Mouse (Mus musculus) c-Kit-negative CD71-positive TER-119-positive erythroid progenitor cells, embryonic 14.5 days (primary cell): Measurements from ENCODE around the gene Phxr2.

Experiments used
- DNase-seq: peaks from one replicate; pipeline ENCODE4 v3.0.0-alpha.2; 2013; ENCODE audit warnings: low read depth, low spot score

The Phxr2 gene

DNA sequence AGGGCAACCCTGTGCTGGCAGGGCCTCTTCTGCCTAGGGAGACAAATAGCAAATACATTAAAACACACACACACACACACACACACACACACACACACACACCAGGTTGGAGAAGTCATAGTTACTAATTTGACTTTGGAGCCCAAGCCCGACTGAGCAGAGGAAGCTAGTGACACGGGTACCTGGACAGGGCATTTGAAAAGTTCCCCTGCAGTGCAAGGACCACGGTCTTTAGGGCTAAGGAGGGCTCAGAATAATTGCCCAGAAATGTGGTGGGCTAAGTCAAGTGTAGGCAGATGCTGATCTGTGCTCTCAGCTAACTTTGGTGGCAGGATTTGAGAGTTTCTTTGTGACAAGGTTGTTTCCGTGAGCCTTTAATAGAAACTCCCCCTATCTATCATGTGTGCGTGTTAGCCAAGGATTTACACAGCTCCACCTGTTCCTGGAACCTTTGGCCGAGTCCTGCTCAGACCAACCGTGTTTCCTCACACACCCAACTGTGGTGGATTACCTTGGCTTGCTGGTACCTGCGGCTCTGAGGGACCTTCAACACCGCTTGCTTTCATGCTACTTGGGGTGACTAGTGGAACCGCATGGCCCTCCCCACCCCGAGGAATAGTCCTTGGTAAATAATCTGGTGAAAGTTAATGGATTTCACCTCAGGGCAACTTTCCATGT, 6.6 kb upstream of the Phxr2 start:
- no peak for DNase-seq

DNA sequence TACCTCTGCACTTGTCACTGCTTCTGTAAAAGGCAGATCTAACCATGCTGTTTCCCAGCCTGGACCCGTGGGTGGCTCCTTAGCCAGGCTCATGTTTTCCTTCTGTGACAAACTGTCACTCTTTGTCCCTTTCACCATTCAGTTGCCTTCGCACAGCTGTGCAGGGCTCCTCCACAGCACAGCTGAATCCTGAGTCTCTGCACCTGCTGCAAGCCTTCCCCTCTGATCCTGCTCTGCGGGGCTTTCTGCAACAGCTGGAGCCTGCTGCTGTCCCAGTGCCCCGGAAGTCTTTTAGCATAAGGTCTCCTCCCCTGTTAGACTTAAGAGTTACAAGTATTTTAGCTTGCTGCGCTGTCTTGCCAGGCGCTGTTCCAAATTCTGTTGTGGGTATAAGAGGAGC, 6.1 kb upstream of the Phxr2 start:
- no peak for DNase-seq

DNA sequence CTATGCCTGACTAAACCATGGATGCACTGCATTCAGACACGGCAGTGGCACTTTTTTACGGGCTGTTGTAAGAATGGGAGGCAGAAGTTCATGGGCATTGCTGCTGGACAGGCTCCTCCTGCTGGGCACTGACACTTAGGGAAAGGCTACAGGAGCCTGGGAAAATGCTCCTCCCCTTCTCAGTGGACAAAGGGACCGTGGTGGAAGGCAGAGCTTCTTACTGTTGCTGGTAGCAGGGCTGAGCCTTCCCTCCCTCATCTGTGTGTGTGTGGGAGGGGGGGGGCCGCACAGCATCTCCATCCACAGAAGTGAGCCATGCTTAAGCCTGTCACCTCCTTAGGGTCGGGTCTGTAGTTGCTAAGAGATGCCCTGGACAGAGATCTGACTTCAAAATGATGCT, 5.2 kb upstream of the Phxr2 start:
- DNase-seq: no peak

DNA sequence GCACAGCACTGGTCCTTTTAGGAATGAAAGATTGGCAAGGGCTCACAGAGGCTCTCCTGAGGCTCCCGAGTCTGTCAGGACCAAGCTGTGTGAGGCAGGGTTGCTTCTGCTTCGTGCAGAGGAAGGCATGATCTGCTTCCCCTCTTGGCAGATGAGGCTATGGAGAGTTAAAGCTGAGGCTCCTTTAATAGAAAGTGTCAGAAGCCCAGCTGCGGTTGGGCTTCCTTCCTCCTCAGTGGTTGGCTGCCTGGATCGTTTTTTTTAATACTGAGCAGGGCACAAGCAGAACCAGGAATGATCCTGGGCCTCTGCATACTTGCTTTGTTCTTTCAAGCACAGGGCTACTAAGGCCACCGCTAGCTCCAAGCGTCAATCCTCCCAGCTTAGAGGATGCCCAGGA, 4.5 kb upstream of the Phxr2 start:
- DNase-seq: no peak

DNA sequence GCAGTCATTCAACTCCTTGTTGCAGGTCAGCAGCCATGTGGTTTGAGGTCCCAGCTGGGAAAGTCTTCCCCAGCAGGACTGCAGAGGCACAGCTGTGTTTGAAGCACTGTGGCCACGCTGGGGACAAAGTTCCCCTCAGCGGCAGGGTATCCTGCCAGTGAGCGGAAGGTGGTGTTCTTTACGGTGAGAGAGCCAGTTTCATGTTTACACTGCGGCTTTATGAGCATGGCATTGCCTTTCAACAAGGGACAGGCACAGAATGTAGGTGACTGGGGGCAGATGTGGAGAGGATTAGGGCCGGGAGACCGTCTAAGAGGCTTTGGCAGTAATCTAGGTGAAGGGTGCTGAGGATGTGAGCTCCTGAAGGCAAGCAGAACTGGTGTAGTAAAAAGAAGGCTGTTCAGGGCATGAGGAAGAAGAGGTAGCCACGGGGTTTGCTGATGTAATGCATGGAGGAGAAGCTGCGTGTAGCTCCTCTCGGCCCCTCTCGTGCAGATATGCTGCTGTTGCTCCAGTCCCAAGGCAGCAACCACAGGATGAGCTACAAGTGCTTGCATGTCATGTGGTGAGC, 1.7 kb upstream of the Phxr2 start:
- DNase-seq: no peak

DNA sequence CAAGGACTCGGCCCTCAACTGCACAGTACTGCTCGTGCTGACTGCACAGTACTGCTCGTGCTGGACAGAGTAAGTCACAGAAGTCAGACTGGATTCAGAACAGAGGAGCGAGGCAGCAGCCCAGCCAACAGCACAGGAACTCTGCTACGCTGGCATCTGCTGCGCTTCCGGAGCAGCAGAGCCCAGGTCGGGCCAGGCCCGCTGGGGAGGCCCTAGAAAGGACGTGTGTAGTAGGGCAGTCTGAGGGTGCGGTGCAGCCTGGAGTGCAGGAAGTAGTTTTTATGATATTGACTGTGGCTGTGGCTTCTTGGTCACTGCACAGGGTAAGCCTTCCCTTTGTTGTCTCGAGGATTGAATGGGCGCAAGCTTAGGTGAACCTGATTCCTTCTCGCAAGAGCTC, 829 bp upstream of the Phxr2 start:
- no peak for DNase-seq

DNA sequence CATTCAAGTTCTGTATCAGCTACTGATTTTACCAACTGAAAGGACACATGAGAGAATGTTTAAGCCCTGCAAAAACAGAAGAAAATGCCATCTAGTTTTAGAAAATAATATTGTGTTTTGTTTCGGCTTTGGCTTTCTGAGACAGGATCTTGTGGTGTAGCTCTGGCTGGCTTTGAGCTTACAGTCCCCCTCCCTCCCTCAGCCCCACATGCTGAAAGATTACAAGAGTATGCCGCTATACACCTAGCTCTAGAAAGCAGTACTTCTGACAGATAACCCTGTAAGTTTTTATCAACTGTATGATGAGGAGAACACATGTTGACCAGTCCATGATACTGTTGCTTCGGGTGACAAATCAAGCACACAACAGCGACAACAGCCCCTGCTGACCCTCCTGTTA, 6.7 kb downstream of the Phxr2 start:
- DNase-seq: no peak

DNA sequence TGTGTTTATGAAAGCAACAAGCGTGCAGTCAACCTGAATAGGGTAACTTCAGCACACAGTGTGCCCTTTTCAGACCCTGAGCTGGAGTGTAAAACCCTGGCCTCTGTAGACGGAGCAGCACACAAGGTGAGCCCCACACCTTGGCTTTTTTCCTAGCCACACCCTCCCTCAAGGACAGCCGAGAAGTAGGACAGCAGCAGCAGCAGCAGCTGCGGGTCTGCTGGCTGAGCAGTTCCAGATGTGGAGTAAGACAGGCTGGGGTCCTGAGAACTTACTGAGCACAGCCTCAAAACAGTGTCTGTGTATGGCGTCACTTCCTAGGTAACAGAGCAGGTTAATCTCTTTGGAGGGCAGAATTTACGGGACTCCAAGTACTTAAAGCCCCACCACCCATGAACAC, 7.4 kb downstream of the Phxr2 start:
- no peak for DNase-seq

DNA sequence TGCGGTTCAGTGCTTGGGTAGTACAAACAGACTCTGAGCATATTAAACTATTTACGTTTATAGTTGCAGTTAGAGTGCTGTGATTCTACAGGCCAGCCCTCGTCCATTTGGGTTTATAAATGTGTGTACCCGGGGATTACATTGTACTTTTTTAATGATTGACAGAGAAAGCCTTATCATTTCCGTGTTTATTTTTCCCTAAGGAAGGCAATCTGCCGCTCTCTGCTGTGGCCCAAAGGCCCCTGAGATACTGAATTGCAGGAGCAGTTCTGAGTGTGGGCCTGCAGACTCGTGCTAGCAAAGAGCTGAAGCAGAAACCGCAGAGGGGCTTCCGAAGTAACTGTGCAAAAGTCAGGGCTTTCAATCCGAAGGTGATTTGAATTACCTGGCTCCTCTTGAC, 8.2 kb downstream of the Phxr2 start:
- DNase-seq: no peak

DNA sequence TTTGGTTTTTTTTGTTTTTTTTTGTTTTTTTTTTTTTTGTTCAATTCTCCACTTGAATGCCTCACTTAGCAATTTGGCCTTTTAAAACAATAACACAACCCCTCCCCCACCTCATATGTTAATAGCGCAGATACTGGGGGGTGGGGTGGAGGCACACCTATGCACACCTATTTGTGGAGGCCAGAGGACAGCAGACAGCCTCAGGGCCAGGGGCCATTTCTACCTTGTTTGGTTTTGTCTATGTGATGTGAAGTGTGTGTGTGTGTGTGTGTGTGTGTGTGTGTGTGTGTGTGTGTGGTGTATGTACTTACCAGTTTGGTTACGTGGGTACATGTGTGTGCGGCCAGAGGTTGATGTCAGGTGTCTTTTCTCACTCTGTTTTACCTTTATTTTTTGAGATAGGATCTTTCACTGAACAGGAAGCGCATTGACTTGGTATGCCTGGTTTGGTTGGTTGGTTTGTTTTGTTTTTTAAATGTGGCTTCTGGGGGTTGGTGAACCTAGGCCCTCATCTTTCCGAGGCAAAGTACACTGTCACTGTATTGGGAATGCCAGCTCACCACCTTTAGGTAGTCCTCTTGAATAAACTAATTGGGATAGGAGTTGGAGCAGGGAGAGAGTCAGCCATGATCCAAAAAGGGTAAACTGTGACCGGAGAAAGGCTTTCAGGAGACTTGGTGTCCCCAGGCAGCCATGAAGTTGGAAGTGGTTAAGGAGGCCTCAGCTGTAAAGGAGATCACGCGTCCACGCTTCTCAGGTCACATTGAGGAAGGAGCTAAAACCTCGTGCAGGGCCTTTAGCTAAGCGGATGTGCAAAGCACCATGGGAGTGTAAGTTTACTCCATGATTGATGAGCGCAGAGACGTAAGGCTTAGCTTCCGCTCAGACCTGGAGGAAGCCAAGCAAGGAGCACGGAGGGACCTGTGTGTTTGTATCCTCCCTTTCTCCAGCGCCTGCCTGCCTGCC, 9.2 kb downstream of the Phxr2 start:
- no peak for DNase-seq

DNA sequence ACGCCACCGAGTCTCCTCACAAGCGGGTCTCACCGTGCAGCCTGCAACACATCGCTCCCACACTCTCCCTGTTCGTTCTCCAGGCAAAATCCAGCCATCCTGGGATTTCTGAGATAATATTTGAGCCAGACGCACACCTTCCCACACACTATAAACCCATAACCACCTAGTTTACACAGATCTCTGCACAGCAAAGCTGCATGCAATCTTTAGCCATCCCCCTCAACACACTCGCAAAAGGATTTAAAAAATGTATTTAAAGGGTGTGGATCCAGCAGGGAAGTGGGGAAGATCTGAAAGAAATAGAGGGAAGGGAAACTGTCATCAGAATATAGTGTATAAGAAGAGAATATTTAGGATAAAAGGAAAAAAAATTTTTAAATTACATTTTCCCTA, 9.9 kb downstream of the Phxr2 start:
- no peak for DNase-seq

DNA sequence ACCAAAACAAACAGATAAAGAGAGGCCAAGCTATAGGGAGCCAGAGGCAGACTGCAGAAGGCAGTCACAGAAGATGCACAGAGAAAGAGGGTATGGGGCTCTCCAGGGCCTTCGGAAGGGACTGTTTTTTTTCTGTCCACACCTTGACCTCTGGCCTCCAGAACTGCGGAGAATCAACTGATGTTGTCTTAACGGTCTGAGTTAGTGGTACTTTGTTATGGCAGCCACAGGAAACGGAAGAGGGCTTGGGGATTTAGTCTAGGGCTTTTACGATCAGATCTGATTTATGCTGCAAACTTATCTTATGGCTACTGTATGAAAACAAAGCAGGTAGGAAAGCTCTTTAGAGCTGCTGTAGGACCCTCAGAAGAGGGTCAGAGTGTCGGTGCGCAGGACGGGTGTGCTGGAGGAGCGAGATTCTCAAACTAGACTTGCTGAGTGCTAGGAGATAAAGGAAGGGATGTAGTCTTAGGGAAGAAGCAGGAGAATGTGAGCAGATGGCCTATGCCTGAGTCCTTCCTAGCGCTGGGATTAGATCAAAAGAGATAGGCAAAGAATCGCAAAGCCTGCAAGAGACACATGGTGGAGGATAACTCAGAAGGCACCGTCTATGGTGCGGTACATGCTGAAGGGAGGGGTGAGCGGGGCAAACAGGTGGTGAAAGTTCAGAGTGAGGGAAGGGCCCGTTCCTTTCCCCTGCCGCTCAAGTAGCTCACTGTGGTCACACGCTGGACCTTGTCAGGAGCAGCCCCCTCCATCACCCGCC, 10.5 kb downstream of the Phxr2 start:
- no peak for DNase-seq

DNA sequence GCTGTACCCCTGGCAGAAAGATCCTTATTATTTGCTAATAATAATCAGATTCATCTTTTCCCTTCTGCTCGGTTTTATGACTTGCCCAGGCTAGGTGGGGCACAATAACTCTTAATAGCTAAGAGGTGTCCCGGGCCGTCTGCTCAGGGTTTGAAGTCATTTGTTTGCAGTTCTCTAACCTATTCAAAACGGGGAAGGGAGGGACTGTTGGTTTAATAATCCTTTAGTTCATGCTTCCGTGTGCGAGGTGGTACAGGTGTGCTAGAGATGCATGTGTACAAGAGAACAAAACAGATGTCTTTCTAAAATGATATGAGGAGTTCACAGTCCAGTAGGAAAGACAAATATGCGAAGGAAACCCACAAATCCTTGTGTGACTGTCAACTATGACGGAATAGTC, 11.8 kb downstream of the Phxr2 start:
- DNase-seq: no peak

DNA sequence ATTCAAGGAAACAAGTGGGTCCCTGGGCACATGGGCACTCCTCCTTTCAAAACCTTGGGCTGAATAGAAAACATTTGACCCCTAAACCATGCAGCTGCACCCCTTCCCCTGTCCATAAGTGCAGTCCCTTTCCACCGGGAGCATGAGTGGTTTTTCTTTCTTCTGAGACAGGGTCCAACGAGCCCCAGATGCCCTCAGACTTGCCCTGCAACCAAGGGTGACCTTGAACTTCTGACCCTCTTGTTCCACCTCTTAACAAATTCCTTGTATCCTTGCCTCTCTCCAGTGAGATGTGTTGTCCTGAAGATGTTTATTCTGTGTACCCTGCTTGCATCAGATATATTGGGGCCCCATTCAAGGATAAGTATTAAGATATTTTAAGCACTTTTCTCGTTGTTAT, 12.6 kb downstream of the Phxr2 start:
- DNase-seq: no peak

DNA sequence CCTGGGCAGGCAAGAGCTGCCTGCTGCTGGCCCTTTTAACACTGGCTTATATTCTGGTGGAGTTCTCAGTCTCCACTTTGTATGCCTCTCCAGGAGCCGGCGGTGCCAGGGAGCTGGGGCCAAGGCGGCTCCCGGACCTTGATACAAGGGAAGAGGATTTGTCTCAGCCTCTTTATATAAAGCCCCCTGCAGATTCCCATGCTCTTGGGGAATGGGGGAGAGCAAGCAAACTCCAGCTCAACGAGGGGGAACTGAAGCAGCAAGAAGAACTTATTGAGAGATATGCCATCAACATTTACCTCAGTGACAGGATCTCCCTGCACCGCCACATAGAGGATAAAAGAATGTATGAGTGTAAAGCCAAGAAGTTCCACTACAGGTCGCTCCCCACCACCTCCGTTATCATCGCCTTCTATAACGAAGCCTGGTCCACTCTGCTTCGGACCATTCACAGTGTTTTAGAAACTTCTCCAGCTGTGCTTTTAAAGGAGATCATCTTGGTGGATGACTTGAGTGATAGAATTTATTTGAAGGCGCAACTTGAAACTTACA, 17.6 kb downstream of the Phxr2 start:
- DNase-seq: no peak

DNA sequence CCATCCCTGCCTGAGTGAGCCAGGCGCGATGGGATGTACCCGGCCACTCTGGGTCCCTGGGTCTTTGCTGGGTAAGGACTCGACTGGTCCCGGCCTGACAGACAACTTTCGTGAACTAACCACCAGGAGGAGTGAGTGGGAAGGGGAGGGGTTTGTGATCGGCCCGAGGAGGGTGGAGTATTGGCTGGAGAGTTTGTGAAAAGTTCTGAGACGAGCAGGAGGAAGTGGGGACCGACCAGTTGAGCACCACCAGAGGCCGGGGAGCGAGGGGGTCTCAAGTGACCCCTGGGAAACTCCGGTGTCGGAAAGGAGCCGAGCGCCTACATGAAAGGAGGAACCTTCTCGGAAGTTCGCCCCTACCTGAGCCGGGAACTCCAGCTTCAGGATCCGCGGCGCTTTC, 18.2 kb downstream of the Phxr2 start, which contains the start of gene Galnt4:
Gene Galnt4, plus strand, starts transcription at position 196 of the 400 bp plus-strand sequence.
- DNase-seq: peak; percentile 66

DNA sequence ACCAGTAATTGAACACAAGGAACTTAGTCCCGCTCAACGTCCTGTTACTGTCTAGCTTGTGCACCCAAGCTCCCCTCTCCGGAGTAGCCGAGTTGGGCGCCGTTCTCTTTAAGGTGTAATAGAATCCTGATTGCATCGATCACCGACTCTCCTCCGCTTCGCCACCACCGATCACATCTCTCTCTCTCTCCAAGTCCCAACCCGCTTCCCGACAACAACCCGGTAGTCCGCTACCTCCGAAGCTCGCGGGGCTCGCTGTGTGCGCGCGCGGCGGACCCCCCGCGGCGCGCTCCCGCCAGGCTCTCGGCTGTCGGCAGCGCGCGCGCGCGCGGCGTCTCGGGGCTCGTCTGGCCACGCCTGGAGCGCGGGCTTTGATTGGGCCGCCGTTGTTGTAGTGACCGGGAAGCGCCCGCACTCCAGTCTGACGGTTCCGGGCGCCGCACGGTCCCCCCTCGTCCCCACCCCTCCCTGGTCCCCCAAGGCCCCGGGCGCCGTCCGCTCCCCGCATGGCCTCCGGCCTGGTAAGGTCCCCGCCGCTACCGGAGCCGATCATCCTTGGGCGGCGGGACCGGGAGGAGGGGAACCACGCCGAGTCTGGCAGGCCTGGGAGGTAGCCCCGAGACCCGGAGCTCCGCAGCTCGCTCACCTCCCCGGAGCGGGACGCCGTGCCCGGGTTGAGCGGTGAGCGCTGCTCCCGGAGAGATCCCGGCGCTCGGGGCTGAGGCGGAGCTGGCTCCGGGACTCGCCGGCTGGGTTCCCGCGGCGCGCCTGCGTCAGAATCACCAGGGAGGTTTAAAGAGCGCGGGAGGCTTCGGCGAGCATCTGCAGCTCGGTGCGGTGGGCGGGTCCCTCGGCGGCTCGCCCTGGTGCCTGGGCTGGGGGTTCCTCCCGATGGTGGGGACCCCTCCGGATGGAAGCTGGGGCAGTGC, 19.2 kb downstream of the Phxr2 start, which contains the start of gene Poc1b:
Gene Poc1b, plus strand, starts transcription at position 334 of the 929 bp plus-strand sequence.
- peak; percentile 68 for DNase-seq

DNA sequence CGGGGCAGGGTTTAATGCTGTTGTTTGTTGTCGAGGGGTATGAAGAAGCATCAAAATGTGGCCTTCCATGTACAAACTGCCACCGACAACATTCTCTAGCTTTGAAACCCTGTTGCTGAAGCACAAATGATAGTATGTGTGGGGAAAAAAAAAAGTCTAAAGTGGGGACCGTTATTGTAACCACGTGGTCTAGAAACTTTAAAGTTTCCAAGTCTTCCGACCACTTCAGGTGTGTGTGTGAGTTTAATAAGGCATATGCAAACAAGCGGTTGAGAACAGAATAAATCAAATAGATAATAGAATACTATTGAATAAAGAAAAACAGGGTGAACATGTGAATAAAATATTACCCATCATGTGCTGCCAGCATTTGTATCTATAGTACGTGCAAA, 19.8 kb downstream of the Phxr2 start:
- DNase-seq: no peak

DNA sequence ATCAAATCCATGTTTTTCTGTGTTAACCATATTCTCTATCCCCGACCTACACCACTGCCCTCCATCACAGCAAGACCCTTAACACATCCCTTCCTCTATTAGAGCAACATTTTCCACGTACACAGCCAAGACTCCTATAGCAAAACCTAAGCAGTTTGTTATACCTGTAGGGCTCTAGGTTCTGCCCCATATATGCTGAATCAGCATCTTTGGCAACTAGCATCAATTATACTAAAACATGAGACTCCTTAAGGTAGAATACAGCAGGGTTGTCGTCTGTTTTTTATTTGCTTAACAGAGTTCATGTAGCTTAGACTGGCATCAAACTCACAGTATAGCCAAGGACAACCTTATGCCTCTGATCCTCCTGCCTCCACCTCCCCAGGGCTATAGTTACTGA, 20.6 kb downstream of the Phxr2 start:
- no peak for DNase-seq

DNA sequence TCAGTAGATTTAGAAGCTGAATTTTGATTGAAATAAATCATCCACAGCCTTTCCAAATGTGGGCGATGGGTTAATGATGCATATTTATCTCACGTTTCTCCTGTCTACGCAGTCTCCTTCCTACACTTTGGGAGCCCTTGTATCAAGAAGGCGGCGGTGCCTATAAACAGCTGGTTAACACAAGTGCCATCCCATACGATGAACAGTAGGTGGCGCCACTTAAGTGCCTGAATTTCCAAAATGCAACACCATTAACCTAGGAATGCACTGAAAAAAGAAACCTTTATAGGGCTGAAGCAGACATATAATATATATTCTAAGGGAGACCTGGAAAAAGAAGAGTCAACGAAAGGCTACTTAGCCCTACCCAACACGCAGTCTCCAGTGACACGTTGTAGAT, 28.8 kb downstream of the Phxr2 start:
- no peak for DNase-seq
